ENCODE assay signal across 16 mouse cellular contexts in genomic region chr2:170069976-170070375, GRCm38 (mm10).
A peak's percentile ranks its signal among the peaks of the same experiment; 100 is the strongest.
DNase-seq lines count a peak whose midpoint lies in the region; ATAC-seq and TF ChIP-seq lines count a peak whose summit lies in the region.
"Had no signal": no experiment of that assay in that cellular context is flagged by ENCODE, and none has a peak within 500 bp of the region (broad histone marks: within the 10 kb centered on the region; RNA-seq: fewer than 3 reads in every experiment).

No protein-coding gene starts in this region.

- H3K36me3 ChIP-seq in lung, embryonic 15.5 days = no peaks in the 10 kb centered on the region
- H3K36me3 ChIP-seq in limb, embryonic 13.5 days = no peaks in the 10 kb centered on the region
- no peaks in the 10 kb centered on the region for H3K36me3 ChIP-seq in neural tube, embryonic 15.5 days
- H3K36me3 ChIP-seq: hindbrain, embryonic 12.5 days; liver, embryonic 12.5 days; midbrain, embryonic 15.5 days had no signal

- H3K27me3 ChIP-seq in lung, embryonic 15.5 days = no peaks in the 10 kb centered on the region
- H3K27me3 ChIP-seq in limb, embryonic 13.5 days = peaks cover 7% of the 10 kb centered on the region; the same call in 1 of the 2 replicates
- H3K27me3 ChIP-seq in neural tube, embryonic 15.5 days (replicated peaks) = no peaks in the 10 kb centered on the region
- H3K27me3 ChIP-seq: hindbrain, embryonic 12.5 days; midbrain, embryonic 15.5 days had no signal

- peaks cover 9% of the 10 kb centered on the region for H3K4me1 ChIP-seq in lung, embryonic 15.5 days
- H3K4me1 ChIP-seq in limb, embryonic 13.5 days = peaks cover 40% of the 10 kb centered on the region
- H3K4me1 ChIP-seq in neural tube, embryonic 15.5 days = peaks cover 20% of the 10 kb centered on the region
- H3K4me1 ChIP-seq: liver, embryonic 12.5 days had no signal

- peak; percentile 5 for DNase-seq in adrenal gland, postnatal 14 days
- no peak for DNase-seq in adrenal gland, adult (ENCODE audit: inconsistent age in 2 of 2, low spot score in 1 of 2)
- DNase-seq in lung, postnatal 36 days = no peak
- peak; percentile 64 for DNase-seq in gastrocnemius, adult 2 months
- DNase-seq in cerebellum, adult 11-12 months = no peak
- DNase-seq: cerebellum, adult 2 months; heart, adult 2 months; kidney, adult 11 months; thymus, postnatal 36 days had no signal

- H3K27ac ChIP-seq in lung, embryonic 15.5 days = peak overlapping the region; percentile 31; the same call in 1 of the 2 replicates
- peak overlapping the region; percentile 62 for H3K27ac ChIP-seq in gastrocnemius, adult 2 months
- H3K27ac ChIP-seq in limb, embryonic 13.5 days = peak overlapping the region; percentile 52; the same call in 1 of the 2 replicates
- no peak overlapping the region for H3K27ac ChIP-seq in neural tube, embryonic 15.5 days (replicated peaks)
- H3K27ac ChIP-seq: heart, adult 2 months; hindbrain, embryonic 12.5 days; liver, embryonic 12.5 days; midbrain, embryonic 15.5 days had no signal

- no peak overlapping the region for H3K9ac ChIP-seq in lung, embryonic 15.5 days
- no peak overlapping the region for H3K9ac ChIP-seq in limb, embryonic 13.5 days
- no peak overlapping the region for H3K9ac ChIP-seq in neural tube, embryonic 15.5 days (replicated peaks)
- H3K9ac ChIP-seq: hindbrain, embryonic 12.5 days; liver, embryonic 12.5 days; midbrain, embryonic 15.5 days had no signal

- intact Hi-C loops in gastrocnemius, adult 2 months (cut with DNase I) = no loop called here

- no peaks in the 10 kb centered on the region for H3K9me3 ChIP-seq in lung, embryonic 15.5 days
- peaks cover 15% of the 10 kb centered on the region for H3K9me3 ChIP-seq in limb, embryonic 13.5 days
- H3K9me3 ChIP-seq in neural tube, embryonic 15.5 days (replicated peaks) = no peaks in the 10 kb centered on the region
- H3K9me3 ChIP-seq: hindbrain, embryonic 12.5 days; liver, embryonic 12.5 days; midbrain, embryonic 15.5 days had no signal

- 68% methylated on average over 5 of the region's 5 CpGs for WGBS in lung, embryonic 15.5 days
- 66% methylated on average over 5 of the region's 5 CpGs for WGBS in limb, embryonic 13.5 days
- WGBS in neural tube, embryonic 15.5 days = 82% methylated on average over 5 of the region's 5 CpGs

- ATAC-seq in lung, embryonic 15.5 days (ENCODE audit: borderline replicate concordance, extremely low read depth, low FRiP score, low TSS enrichment) = no peak
- no peak for ATAC-seq in limb, embryonic 13.5 days (ENCODE audit: low FRiP score, low read depth)
- no peak for ATAC-seq in neural tube, embryonic 15.5 days (ENCODE audit: low FRiP score)
- ATAC-seq: liver, embryonic 12.5 days; midbrain, embryonic 15.5 days; Patski had no signal

- H3K4me3 ChIP-seq in lung, embryonic 15.5 days = no peak overlapping the region
- H3K4me3 ChIP-seq in gastrocnemius, adult 2 months = no peak overlapping the region
- no peak overlapping the region for H3K4me3 ChIP-seq in limb, embryonic 13.5 days
- H3K4me3 ChIP-seq in neural tube, embryonic 15.5 days (replicated peaks) = no peak overlapping the region
- H3K4me3 ChIP-seq: heart, adult 2 months; hindbrain, embryonic 12.5 days; liver, embryonic 12.5 days; midbrain, embryonic 15.5 days had no signal

- no peak overlapping the region for H3K4me2 ChIP-seq in lung, embryonic 15.5 days
- no peak overlapping the region for H3K4me2 ChIP-seq in limb, embryonic 13.5 days (replicated peaks)
- H3K4me2 ChIP-seq in neural tube, embryonic 15.5 days = no peak overlapping the region
- H3K4me2 ChIP-seq: hindbrain, embryonic 12.5 days; midbrain, embryonic 15.5 days had no signal

- TF ChIP-seq CTCF in gastrocnemius, adult 2 months (IDR thresholded peaks at IDR 0.05) = no peak

Comparison
In these comparisons a context has a peak if more than half of its experiments do, and no peak if none do; other contexts are left out.
1. DNase-seq: peak in adrenal gland, postnatal 14 days (single experiment) and gastrocnemius, adult 2 months (single experiment); none in adrenal gland, adult (0 of 2), lung, postnatal 36 days (single experiment) and cerebellum, adult 11-12 months (single experiment).